Mouse (Mus musculus): ENCODE results near the gene Sct. TPM values are rescaled to one million over a fixed set of nuclear protein-coding genes. Genes with fewer than 3 reads are reported as not detected.

Gene Sct
- polyA plus RNA-seq, 2 experiments: 17.3 to 17.6 TPM

GRCm38 (mm10) chr7:141282756-141283155 lies 3.8 kb upstream of the Sct start:
- no peak overlapping the region for H3K9ac ChIP-seq (ENCODE audit: low read depth, low read length, severe bottlenecking)
- H3K36me3 ChIP-seq (ENCODE audit: control insufficient read depth, insufficient read depth, low read length): no peaks in the 10 kb centered on the region
- ATAC-seq (ENCODE audit: low FRiP score, low read depth) (no peak), DNase-seq (ENCODE audit: low spot score) (no peak)
- 0 out of 2 replicates have a peak, but pooled peaks cover 2% of the 10 kb centered on the region for H3K4me1 ChIP-seq (ENCODE audit: control insufficient read depth, insufficient read depth, low read length)
- H3K9me3 ChIP-seq (ENCODE audit: control insufficient read depth, low read length): no peaks in the 10 kb centered on the region
- 90% methylated on average over 4 of the region's 4 CpGs for WGBS
- no peak overlapping the region for H3K4me2 ChIP-seq (replicated peaks; ENCODE audit: low read depth, low read length, severe bottlenecking)
- no peaks in the 10 kb centered on the region for H3K27me3 ChIP-seq (ENCODE audit: control insufficient read depth, insufficient read depth, low read length)
- no peak overlapping the region for H3K4me3 ChIP-seq (replicated peaks; ENCODE audit: low read length)
- TF ChIP-seq POLR2A (IDR thresholded peaks at IDR 0.05; ENCODE audit: borderline replicate concordance, extremely low read depth, insufficient read depth, insufficient read length): no peak
- H3K27ac ChIP-seq (replicated peaks; ENCODE audit: low read depth, low read length): no peak overlapping the region

- H3K4me1 ChIP-seq (ENCODE audit: control insufficient read depth, insufficient read depth, low read length): 0 out of 2 replicates have a peak, but pooled peaks cover 2% of the 10 kb centered on the region
- H3K36me3 ChIP-seq (ENCODE audit: control insufficient read depth, insufficient read depth, low read length): no peaks in the 10 kb centered on the region
- no peak overlapping the region for H3K27ac ChIP-seq (replicated peaks; ENCODE audit: low read depth, low read length)
- no peak for ATAC-seq (ENCODE audit: low FRiP score, low read depth)
- no peaks in the 10 kb centered on the region for H3K9me3 ChIP-seq (ENCODE audit: control insufficient read depth, low read length)
- TF ChIP-seq POLR2A (IDR thresholded peaks at IDR 0.05; ENCODE audit: borderline replicate concordance, extremely low read depth, insufficient read depth, insufficient read length): no peak
- H3K4me3 ChIP-seq (replicated peaks; ENCODE audit: low read length): no peak overlapping the region
- no peaks in the 10 kb centered on the region for H3K27me3 ChIP-seq (ENCODE audit: control insufficient read depth, insufficient read depth, low read length)
- no peak overlapping the region for H3K9ac ChIP-seq (ENCODE audit: low read depth, low read length, severe bottlenecking)
- DNase-seq (ENCODE audit: low spot score): no peak
- H3K4me2 ChIP-seq (replicated peaks; ENCODE audit: low read depth, low read length, severe bottlenecking): no peak overlapping the region
- WGBS: 61% methylated on average over 6 of the region's 6 CpGs
Measured at GRCm38 (mm10) chr7:141281442-141281841, 2.5 kb upstream of the Sct start.

- H3K4me1 ChIP-seq (ENCODE audit: control insufficient read depth, insufficient read depth, low read length): 0 out of 2 replicates have a peak, but pooled peaks cover 2% of the 10 kb centered on the region
- H3K36me3 ChIP-seq (ENCODE audit: control insufficient read depth, insufficient read depth, low read length): no peaks in the 10 kb centered on the region
- 0 out of 2 replicates have a peak overlapping the region, but pooled peaks have one; percentile 45 for H3K4me3 ChIP-seq (replicated peaks; ENCODE audit: low read length)
- H3K9ac ChIP-seq (ENCODE audit: low read depth, low read length, severe bottlenecking): no peak overlapping the region
- H3K27ac ChIP-seq (replicated peaks; ENCODE audit: low read depth, low read length): no peak overlapping the region
- ATAC-seq (ENCODE audit: low FRiP score, low read depth) (no peak), DNase-seq (ENCODE audit: low spot score) (no peak)
- TF ChIP-seq POLR2A (IDR thresholded peaks at IDR 0.05; ENCODE audit: borderline replicate concordance, extremely low read depth, insufficient read depth, insufficient read length): no peak
- H3K27me3 ChIP-seq (ENCODE audit: control insufficient read depth, insufficient read depth, low read length): no peaks in the 10 kb centered on the region
- H3K4me2 ChIP-seq (replicated peaks; ENCODE audit: low read depth, low read length, severe bottlenecking): peak overlapping the region; percentile 96
- WGBS: 79% methylated on average over 11 of the region's 11 CpGs
- H3K9me3 ChIP-seq (ENCODE audit: control insufficient read depth, low read length): no peaks in the 10 kb centered on the region
Measured at GRCm38 (mm10) chr7:141277701-141278678, 943 bp downstream of the Sct start.

GRCm38 (mm10) chr7:141276546-141276945 lies 2.4 kb downstream of the Sct start, which contains the start of gene Cdhr5:
Gene Cdhr5 (minus strand): TSS chr7:141276786.
- no peak within 1 kb of the TSS for H3K4me2 ChIP-seq (replicated peaks; ENCODE audit: low read depth, low read length, severe bottlenecking)
- no peak for ATAC-seq (ENCODE audit: low FRiP score, low read depth)

GRCm38 (mm10) chr7:141275356-141275755 lies 3.6 kb downstream of the Sct start:
- ATAC-seq (ENCODE audit: low FRiP score, low read depth): no peak
- WGBS: 64% methylated on average over 9 of the region's 9 CpGs
- no peaks in the 10 kb centered on the region for H3K36me3 ChIP-seq (ENCODE audit: control insufficient read depth, insufficient read depth, low read length)
- no peak overlapping the region for H3K4me2 ChIP-seq (replicated peaks; ENCODE audit: low read depth, low read length, severe bottlenecking)
- H3K27me3 ChIP-seq (ENCODE audit: control insufficient read depth, insufficient read depth, low read length): no peaks in the 10 kb centered on the region
- no peak overlapping the region for H3K4me3 ChIP-seq (replicated peaks; ENCODE audit: low read length)
- DNase-seq (ENCODE audit: low spot score): no peak
- 0 out of 2 replicates have a peak, but pooled peaks cover 2% of the 10 kb centered on the region for H3K4me1 ChIP-seq (ENCODE audit: control insufficient read depth, insufficient read depth, low read length)
- H3K9ac ChIP-seq (ENCODE audit: low read depth, low read length, severe bottlenecking): no peak overlapping the region
- TF ChIP-seq POLR2A (IDR thresholded peaks at IDR 0.05; ENCODE audit: borderline replicate concordance, extremely low read depth, insufficient read depth, insufficient read length): no peak
- H3K9me3 ChIP-seq (ENCODE audit: control insufficient read depth, low read length): no peaks in the 10 kb centered on the region
- H3K27ac ChIP-seq (replicated peaks; ENCODE audit: low read depth, low read length): no peak overlapping the region

More at GRCm38 (mm10) chr7:141276546-141276945, 2.4 kb downstream of the Sct start, which contains the start of gene Cdhr5:
- H3K27me3 ChIP-seq (ENCODE audit: control insufficient read depth, insufficient read depth, low read length): no peaks in the 10 kb centered on the region
- H3K4me1 ChIP-seq (ENCODE audit: control insufficient read depth, insufficient read depth, low read length): 0 out of 2 replicates have a peak, but pooled peaks cover 2% of the 10 kb centered on the region
- DNase-seq (ENCODE audit: low spot score): no peak
- TF ChIP-seq POLR2A (IDR thresholded peaks at IDR 0.05; ENCODE audit: borderline replicate concordance, extremely low read depth, insufficient read depth, insufficient read length): no peak
- no peak within 1 kb of the TSS for H3K27ac ChIP-seq (replicated peaks; ENCODE audit: low read depth, low read length)
- no peaks in the 10 kb centered on the region for H3K36me3 ChIP-seq (ENCODE audit: control insufficient read depth, insufficient read depth, low read length)
- 33% methylated on average over 11 of the region's 11 CpGs for WGBS
- H3K4me3 ChIP-seq (replicated peaks; ENCODE audit: low read length): no peak within 1 kb of the TSS
- no peaks in the 10 kb centered on the region for H3K9me3 ChIP-seq (ENCODE audit: control insufficient read depth, low read length)
- H3K9ac ChIP-seq (ENCODE audit: low read depth, low read length, severe bottlenecking): no peak within 1 kb of the TSS

All from limb, embryonic 14.5 days (tissue).